Mouse (Mus musculus) embryo, embryonic 10.5 days (tissue): ENCODE data around the gene Vmn2r45.
"Not testable (repeated sequence)": the region's sequence is repeated elsewhere in the genome, so short reads cannot be mapped to it uniquely, and the experiment has no call there.

ENCODE experiments used
- DNase-seq: peaks from one replicate; pipeline ENCODE4 v3.0.0-alpha.2; 2015; ENCODE audit warnings: low spot score

Vmn2r45 gene

GRCm38 (mm10) chr7:8488975-8489374 lies at the start of gene Vmn2r45:
Vmn2r45 (minus strand) TSS chr7:8489075.
- not testable (repeated sequence) for DNase-seq
